Mouse (Mus musculus) urinary bladder, postnatal 4 days (tissue): Measurements from ENCODE around the gene Pik3cd.

Experiments used
- DNase-seq, 2 experiments: peaks; one replicate each; pipeline ENCODE4 v3.0.0; 2021 to 2022; ENCODE audit warnings: low spot score in 2 of 2

Pik3cd gene

DNA sequence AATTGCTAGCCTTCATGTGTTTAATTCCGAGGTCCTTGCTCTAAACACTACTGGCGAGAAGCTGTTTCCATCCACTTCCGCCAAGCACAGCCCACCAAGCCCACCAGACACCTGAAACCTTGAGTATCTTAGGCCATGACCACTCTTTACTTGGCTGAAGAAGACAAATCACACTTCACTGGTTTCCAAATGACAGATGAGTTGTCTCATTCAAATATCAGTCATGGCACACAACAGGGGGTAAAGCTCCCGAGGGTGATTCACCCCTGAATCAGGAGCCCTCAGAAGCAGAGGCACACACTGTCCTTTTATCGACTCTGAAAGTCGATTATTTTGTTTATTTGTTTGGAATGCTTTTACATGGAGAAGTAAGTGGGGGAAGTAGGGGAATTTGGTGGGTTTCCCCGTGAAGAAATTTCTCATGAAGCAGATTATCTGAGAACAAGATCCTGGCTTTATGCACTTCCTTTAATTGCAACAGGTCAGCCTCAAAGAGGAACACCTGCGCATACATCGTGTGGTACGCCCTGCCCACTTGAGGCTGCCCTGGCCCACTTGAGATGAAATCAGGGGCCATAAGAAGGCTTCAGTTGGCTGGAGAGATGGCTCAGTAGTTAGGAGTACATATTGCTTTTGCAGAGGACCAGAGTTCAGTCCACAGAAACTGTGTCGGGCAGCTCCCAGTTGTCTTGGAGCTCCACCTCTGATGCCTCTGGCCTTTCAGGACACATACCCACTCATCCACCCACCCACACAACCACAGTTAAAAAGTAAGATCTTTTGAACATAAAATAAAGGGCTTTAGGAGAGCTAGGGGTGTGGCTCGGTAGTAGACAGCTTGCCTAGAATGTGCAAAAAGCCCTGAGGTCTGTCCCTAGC lies 12.3 kb downstream of the Pik3cd start:
- no peak for DNase-seq

DNA sequence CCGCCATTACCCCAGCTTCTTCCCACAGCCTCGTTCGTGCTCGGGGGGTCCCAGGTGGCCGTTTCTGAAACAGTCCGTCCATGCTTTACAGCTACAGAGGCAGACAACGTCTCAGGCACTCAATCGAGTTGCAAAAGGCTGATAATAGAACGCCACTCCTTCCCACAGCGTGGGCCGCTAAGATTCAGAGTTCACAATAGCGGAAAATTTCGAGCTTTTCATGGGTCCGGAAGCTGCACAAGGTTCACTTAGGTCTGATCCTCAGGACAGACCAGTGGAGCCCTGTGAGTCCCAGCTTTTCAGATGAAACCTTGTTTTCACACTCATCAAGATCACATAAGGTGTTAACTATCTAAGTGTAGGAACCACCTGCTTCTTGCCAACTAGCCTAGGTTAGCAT lies 13.5 kb downstream of the Pik3cd start:
- no peak for DNase-seq

DNA sequence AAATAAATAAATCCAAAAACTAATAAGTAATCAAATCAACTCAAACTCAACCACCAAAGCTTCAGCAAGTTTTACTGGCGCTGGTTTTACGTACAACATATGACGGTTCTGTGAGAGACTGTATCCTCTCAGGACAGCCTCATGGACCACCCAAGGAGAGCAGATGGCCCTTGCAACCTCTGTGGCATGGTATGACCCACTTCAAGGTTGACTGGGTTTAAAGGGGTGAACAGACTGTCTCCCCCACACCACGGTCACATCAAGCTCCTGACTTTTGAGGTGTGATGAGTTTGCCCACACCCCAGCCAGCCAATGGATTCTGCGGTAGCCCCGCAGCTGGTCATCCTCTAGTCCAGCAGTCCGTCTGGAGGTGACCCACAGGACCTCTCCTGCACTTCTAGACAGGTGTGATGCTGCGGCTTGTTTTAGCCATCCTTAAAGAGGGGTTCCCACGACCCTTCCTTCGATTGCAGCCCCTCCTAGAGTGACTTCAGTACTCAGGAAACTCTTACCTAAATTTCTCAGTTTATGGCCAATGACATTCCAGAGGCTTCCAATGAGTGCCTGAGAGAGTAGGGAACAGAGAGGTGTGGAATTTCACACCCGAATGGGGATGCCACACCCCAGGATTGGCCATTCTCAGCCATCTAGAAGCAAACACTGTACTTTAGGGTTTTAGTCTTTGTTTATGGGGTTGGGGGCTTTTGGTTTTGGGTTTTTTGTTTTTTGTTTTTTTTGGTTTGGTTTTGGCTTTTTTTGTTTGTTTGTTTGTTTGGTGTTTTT lies 17.3 kb downstream of the Pik3cd start:
- no peak for DNase-seq

DNA sequence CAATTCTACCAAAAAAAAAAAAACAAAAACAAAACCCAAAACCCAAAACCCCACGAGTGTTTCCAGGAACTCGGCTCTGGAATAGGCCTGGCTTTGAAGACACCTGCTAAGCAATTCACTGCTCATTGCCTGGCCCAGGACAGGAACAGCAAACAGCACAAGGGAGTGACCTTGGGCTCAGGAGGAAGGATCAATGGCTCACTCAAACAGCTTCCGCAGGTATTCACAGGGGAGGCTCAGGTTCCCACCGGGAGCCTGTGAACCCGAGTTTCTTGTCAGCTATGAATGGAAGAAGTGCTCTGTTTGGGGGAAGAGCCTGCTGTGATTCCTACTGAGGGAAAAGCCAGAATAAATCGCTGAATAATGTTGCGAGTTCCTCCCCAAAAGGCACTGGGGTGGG lies 18.5 kb downstream of the Pik3cd start:
- no peak for DNase-seq

DNA sequence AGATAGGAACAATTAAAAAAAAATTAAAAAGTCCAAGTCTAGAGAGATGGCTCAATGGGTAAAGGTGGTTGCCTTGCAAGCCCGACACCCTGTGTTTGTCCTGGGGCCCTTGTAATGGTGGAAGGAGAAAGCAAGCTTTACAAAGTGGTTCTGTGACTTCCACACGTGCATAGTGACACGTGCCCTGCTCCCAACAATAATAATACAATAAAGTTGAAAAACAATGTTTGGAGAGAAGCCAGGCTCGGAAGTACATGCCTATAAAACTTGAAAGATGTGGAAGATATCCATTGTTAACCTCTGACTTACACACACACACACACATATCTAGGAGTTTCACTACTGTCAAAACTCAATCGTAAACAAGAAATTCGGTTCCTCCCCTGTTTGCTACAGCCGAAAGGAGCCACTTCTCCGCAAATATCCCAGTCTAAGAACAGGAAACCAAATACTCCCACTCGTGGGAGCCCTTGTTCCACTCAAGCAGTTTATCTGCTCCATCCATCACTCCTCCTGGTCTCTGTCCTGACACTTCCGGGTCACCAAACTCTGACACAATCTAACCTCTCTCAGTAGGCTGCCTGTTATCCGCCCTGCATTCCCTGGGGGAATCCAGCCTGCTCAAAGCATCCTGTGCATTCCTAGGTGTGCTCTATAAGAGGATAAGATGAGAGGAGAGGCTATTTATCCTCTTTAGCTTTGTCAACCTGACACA lies 23.2 kb downstream of the Pik3cd start:
- no peak for DNase-seq

DNA sequence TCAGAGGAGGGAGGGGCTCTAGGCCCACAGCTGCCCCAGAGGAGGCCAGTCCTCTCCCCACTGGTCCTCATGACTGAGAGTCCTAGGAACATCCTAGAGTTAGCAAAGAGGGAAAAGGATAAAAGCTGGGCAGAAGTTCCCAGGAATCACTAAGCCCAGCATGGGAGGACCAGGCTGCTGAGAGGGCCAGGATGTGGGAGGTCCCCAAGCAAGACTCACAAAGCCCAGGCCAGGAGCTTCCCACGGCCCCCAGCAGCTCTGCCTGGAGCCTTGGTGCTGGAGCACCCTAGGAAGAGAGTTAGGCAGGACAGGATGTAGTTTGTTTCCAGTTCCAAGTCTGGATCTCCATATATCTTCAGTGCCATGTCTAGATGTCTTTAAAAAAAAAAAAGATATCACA lies 24.4 kb downstream of the Pik3cd start:
- DNase-seq = no peak

DNA sequence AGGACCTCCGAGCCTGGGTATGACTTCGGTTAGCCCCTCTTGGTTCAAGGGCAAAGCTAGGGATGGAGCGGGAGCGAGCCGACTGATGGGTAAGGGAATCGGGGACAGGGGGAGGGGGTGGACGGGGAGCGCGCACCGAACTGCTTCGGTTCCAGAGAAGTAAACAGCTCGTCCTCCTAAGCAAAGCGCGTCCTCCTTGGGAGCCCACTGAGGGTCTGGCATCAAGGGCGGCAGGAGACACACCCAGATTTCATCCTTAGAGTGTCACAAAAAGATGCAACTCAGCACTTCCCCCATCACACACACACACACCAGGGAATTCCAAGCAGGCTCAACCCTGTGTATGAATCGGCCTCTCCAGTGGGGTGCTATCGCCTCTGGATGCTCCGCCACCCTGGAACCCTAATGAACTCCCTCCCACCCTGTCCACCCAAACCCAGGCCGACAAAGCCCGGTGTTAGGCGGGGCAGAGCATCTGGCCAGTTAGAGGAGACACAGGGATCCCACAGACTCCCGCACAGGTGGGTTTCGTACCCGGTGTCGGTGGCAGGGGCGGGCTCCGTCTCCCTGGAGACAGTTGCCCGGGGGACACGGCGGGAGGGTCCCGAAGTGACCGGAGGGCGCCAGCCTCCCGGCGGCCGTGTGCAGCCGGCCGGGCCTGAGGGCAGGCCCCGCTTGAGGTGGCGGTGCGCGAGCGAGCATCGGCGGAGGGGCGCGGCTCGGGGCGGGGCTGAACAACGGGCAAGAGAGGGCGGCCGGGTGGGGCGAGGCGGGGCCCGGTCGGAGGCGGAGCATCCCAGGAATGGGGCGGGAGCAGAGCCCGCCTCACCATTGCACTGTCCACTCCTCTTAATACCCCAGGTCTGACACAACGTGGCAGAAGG lies 26.8 kb downstream of the Pik3cd start:
- peak; percentile 70 to 78 for DNase-seq

DNA sequence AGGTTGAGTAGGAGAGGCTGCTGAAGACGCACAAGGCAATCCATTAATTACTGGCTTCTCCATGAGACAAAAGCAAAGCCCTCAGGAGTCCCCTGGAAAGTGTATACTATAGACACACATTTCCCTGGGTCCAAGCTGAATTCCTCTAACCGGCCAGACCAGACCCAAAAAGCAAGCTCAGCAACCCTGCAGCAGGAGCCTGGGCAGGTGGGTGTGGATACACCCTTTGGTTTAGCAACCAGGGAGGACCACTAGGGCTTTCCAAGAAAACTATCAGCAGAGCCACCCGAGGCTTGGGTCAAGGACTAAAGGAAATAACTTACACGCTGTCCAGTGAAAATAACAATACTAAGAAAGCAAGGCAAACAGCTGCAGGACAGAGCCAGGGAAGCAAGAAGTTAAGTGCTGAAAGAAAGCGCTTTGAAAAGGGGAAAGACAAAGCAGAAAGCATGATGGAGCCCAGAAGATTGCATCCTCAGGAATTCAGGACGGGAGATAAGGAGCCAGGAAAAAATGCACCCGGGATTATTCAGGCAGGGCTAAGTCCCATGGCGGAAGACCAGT lies 27.5 kb downstream of the Pik3cd start:
- DNase-seq = no peak

DNA sequence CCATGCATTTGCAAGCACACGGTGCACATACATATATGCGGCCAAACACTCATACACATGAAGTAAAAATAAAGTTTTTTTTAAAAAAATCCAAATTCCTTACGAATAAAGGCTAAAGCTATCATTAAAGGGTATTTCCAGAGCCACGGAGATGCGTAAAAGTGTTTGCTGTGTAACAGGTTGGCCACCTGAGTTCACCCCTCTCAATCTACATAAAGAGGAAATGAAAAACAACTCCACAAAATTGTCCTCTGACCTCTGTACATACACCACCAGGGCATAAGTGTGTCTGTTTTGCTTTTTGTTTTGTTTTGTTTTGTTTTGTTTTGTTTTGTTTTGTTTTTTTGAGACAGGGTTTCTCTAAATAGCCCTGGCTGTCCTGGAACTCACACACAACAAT lies 29.6 kb downstream of the Pik3cd start:
- DNase-seq = no peak

DNA sequence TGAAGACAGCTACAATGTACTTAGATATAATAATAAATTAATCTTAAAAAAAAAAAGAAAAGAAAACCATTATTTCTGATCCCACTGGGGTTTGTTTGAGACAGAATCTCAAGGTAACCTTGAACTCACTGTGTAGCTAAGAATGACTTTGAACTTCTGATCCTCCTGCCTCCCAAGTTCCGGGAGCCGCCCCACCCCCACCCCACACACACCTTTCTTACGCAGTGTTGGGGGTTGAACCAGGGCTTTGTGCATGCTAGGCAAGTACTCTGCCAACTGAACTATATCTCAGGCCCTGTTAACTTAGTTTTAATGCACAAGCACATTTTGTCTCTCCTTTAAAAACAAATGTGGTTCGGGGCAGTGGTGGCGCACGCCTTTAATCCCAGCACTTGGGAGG lies 31.2 kb downstream of the Pik3cd start:
- no peak for DNase-seq

DNA sequence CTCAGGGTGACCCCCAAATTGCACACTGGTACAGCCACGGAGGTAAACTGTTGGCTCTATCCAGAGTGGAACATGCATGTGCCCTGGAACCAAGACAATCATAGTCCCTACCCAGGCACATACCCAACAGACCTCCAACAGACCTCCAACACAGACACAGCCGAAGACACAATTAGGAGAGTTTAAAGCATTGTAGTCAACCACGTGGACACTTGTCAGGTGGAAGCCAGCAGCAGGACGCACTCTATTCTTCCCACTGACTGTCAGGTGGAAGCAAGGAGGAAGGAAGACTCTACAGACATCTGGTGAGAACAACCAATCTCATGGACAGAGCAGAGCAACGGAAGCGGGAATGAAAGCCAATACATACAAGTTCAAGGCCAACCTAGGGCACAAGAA lies 36.7 kb downstream of the Pik3cd start:
- DNase-seq = no peak

DNA sequence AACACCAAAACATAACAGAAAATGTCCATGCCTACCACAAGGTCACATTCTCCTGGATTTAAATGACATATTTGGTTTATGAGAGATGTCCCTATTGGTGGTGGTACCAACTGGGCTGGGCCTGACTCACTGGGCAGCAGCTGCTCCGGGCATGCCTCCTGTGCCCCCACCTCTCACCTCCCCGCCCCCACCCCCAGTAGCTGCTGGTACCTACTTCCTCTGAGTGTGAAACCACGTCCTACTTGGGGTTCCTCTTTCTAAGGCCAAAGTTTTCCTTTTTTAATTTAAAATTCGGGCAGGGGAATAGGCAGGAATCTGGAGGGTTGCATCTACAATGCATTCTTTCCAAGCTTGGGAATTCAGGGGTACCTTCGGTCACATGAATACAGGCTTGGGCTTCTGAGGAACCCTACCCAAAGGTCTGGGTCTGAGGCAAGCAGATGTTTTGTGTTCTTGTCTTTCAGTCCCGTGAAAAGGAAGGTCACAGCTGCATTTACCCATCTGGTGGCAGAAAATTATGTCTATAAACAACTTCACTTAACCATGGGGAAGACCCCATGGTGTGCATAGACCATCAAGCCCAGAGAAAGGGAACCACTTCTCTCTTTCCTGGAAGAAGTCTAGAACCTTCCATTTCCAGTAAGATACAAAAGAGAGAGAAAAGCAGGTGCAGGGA lies 37.2 kb downstream of the Pik3cd start:
- DNase-seq = no peak

DNA sequence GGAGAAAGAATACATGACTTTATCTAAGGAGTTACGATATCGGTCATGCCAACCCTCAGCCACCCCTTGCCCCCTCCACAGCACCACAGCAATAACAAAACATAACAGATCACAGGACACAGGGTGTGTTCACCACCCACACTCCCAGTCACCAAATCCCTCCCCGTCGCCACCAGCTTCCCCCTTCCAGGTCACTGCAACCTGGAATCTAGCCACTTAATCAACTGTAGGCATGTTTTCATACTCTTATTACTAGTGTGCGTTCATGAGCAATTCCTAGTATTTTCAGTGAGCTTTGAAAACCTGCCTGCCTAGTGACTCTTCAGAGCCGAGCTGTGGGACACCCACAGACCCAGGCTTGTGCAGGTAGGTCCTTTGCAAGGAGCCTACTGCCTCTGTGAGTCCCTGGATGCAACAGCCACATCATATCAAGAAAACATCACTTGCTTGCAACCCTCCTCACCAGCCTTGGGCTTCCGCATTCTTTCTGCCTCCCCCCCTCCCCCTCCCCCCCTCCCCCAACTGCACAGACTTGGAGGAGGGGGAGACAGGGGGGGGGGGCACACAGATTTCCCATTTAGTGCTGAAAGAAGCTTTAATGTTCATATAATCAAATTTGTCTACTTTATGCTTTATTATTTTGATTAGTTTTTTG lies 38.4 kb downstream of the Pik3cd start:
- DNase-seq = no peak

DNA sequence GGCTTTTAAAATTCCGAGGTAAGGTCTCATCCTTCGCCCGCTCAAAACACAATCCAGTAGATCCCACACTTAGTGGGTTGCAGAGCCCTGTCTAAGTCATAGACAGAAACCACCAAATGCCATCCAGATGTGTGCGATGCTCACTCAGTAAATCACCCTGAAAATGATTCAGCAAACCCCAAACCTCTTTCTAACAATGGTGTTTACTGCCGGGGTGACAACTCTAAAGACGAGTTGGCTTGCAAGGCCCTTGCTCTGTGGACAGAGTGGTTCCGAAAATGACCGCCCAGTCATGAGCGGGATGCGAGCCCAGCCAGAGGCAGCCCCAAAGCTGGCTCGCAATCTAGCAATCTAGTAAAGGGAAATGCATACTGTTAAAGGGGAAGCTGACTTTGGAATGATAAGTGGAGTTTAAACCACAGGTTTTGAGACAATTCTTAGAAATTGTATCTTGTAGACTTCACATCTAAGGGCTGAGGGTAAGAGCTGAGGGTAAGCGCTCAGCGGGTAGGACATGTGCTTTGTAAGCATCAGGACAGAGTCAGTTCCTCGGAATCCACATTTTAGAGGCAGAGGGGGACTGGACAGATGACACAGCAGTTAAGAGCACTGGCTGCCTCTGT lies 40.3 kb downstream of the Pik3cd start:
- no peak for DNase-seq

DNA sequence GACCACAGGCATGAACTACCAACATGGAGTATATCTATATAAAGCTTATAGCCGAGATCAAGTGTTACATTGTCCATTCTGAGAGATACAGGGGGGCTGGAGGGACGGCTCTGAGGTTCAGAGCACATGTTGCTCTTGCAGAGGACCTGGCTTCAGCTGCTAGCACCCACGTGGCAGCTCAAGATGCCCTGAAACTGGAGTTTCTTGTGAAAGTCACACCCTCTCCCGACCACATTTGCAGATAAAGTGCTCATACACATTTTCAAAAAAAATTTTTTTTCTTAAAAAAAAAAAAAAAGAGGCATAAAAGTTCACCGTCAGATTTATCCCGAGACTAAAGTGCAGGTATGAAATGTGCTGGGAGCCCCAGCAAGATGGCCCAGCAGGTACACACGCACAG lies 41.8 kb downstream of the Pik3cd start:
- no peak for DNase-seq

DNA sequence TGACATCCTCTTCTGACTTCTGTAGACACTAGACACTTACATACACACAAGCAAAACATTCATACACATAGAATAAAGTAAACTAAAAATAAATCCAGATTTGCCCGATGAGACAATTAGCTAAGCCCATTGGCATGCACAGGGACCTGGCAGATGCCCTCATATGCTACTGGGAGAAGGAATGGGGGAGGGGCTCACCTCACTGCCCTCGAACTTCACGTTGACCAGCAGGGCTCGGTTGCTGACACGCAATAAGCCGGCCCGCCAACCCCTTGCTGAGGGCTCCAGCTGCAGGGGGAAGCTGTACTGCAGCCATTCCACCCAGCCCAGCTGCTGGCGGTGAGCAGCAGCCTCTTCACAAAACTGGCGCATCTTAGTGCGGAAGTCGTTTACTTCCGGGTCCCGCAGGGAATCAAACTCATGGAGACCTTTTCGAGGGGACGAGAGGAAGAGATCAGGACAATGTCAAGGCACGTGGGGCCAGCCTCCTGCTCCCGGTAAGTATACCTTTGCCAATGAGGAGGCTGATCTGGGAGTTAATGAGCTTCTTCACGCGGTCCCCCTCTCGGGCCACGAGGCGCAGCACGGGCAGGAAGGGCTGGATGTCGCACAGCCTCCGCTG lies 42.8 kb downstream of the Pik3cd start:
- DNase-seq = no peak

DNA sequence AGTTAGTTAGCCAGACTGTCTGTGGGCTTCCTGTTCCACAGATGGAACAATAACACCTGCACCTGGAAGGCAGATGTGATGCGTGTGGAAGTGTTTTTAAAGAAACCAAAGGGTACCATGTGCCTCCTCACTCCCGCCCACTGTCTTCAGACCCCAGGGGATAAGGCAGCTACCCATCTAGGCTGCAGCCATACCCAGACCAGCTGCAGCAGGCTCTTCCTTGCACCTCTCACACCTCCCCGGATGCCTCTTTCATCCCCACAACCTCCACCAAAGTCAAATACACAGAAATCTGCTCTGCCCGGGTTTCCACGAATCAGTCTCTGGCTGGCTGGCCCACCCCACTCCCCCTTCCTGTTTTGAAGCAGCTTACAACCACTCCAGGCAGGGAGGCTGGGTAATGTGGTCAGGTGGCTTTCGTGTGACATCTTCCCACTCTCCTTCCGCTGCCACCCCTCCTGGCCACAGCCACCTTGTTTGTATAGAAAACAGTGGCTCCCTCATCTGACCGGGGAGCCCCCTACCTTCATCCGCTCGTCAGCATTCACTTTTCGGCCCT lies 44.4 kb downstream of the Pik3cd start:
- DNase-seq = no peak

DNA sequence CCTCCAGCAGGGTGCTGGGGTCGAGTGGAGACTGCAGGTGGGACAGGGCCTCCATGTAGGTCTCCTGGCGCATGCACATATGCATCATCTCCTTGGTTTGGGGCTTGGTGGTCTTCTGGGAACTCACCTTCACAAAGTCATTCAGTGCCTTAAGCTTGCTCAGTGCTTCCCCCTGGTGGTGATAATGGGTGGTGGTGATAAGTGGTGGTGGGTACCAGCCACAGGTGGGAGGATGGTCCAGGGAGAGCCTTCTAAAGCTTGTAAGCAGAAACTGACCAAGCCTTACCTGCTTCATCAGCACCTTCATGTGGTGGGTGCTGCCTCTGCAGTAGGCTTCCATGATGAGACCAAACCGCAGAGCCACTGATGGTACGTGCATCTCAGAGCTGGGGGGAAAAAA lies 48.1 kb downstream of the Pik3cd start:
- no peak for DNase-seq
